Mouse (Mus musculus): Measurements from ENCODE around the gene Phactr2.

Gene Phactr2

GRCm38 (mm10) chr10:13331405-13332032, 142.7 kb downstream of the Phactr2 start:
- DNase-seq (ENCODE audit: low spot score in 2 of 2): no peak

- DNase-seq (ENCODE audit: low spot score in 2 of 2): no peak
Observed at GRCm38 (mm10) chr10:13328602-13329001, 145.6 kb downstream of the Phactr2 start.

- no peak for DNase-seq (ENCODE audit: low spot score in 2 of 2)
Observed at GRCm38 (mm10) chr10:13326149-13326873, 147.9 kb downstream of the Phactr2 start.

- peak; percentile 19 to 67 for DNase-seq (ENCODE audit: low spot score in 2 of 2)
Observed at GRCm38 (mm10) chr10:13323806-13324411, 150.3 kb downstream of the Phactr2 start.

GRCm38 (mm10) chr10:13323139-13323805, 150.9 kb downstream of the Phactr2 start:
- DNase-seq (ENCODE audit: low spot score in 2 of 2): no peak

GRCm38 (mm10) chr10:13314999-13315398, 159.2 kb downstream of the Phactr2 start:
- no peak for DNase-seq (ENCODE audit: low spot score in 2 of 2)

GRCm38 (mm10) chr10:13312576-13312975, 161.6 kb downstream of the Phactr2 start:
- DNase-seq (ENCODE audit: low spot score in 2 of 2): no peak

- no peak for DNase-seq (ENCODE audit: low spot score in 2 of 2)
Observed at GRCm38 (mm10) chr10:13311612-13312011, 162.6 kb downstream of the Phactr2 start.

- no peak for DNase-seq (ENCODE audit: low spot score in 2 of 2)
Observed at GRCm38 (mm10) chr10:13310075-13310474, 164.1 kb downstream of the Phactr2 start.

- no peak for DNase-seq (ENCODE audit: low spot score in 2 of 2)
Observed at GRCm38 (mm10) chr10:13304641-13305241, 169.5 kb downstream of the Phactr2 start.

- DNase-seq (ENCODE audit: low spot score in 2 of 2): no peak
Observed at GRCm38 (mm10) chr10:13303271-13304265, 170.6 kb downstream of the Phactr2 start.

GRCm38 (mm10) chr10:13300601-13301000, 173.6 kb downstream of the Phactr2 start:
- no peak for DNase-seq (ENCODE audit: low spot score in 2 of 2)

- DNase-seq (ENCODE audit: low spot score in 2 of 2): no peak
Observed at GRCm38 (mm10) chr10:13300196-13300595, 174.0 kb downstream of the Phactr2 start.

- no peak for DNase-seq (ENCODE audit: low spot score in 2 of 2)
Observed at GRCm38 (mm10) chr10:13294886-13295285, 179.3 kb downstream of the Phactr2 start.

GRCm38 (mm10) chr10:13292026-13292425, 182.2 kb downstream of the Phactr2 start:
- DNase-seq (ENCODE audit: low spot score in 2 of 2): no peak

- no peak for DNase-seq (ENCODE audit: low spot score in 2 of 2)
Observed at GRCm38 (mm10) chr10:13289252-13289961, 184.8 kb downstream of the Phactr2 start.

- no peak for DNase-seq (ENCODE audit: low spot score in 2 of 2)
Observed at GRCm38 (mm10) chr10:13288296-13288695, 185.9 kb downstream of the Phactr2 start.

GRCm38 (mm10) chr10:13283441-13283840, 190.8 kb downstream of the Phactr2 start:
- DNase-seq (ENCODE audit: low spot score in 2 of 2): no peak

- DNase-seq (ENCODE audit: low spot score in 2 of 2): no peak
Observed at GRCm38 (mm10) chr10:13280298-13280853, 193.8 kb downstream of the Phactr2 start.

- DNase-seq (ENCODE audit: low spot score in 2 of 2): no peak
Observed at GRCm38 (mm10) chr10:13276298-13276697, 197.9 kb downstream of the Phactr2 start.

Measured in spleen, postnatal 4 days (tissue).